Mouse (Mus musculus): Measurements from ENCODE around the gene Pitx2. TPM values are rescaled to one million over a fixed set of nuclear protein-coding genes. Genes with fewer than 3 reads are reported as not detected.
A peak's percentile ranks its signal among the peaks of the same experiment; 100 is the strongest.

Gene Pitx2
- total RNA-seq, 2 experiments from 2014 or later = not detected

GRCm38 (mm10) chr3:129201681-129202255 lies 2.1 kb downstream of the Pitx2 start:
- DNase-seq (ENCODE audit: low spot score in 2 of 2) = no peak

- no peak for DNase-seq (ENCODE audit: low spot score in 2 of 2)
Observed at GRCm38 (mm10) chr3:129202871-129203740, 3.4 kb downstream of the Pitx2 start.

GRCm38 (mm10) chr3:129203761-129204440 lies 4.2 kb downstream of the Pitx2 start:
- DNase-seq (ENCODE audit: low spot score in 2 of 2) = no peak

DNA sequence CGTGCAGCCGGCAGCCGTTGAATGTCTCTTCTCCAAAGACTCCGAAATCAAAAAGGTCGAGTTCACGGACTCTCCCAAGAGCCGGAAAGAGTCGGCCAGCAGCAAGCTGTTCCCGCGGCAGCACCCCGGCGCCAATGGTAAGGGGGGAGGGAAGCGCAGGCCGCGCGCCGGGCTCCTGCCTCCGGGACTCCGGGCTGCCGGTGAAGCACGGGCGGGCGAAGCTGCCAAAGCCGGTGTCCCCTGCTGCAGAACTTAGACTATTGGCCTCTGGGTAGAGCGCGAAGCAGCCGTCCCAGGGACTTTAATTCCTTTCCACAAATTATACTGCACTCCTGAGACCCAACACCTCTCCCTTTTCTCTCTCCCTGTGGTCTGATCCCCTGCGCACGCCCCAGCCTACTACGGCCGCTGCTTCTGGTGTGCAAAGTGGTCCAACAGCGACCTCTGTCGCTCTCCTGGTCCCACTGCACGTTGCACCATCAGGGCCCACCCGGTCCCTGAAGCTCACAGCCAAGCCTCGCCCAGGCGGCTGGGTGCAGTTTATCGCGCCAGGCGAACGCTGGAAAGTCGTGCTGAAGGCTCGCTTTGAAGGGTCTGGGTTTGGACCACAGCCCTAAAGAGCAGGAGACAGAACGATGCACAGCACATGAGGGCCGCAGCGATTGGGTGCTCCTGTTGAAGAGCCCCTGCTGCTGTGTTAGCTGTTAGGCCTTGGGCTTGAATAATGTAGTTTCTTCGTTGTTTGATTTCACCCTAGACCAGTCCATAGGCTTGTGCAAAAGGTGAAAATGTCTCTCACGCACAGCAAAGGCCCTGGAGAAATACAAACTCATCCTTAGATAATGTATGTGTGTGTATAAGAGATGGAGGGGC lies 5.0 kb downstream of the Pitx2 start:
- peak; percentile 45 to 81 for DNase-seq (ENCODE audit: low spot score in 2 of 2)

GRCm38 (mm10) chr3:129205481-129206175 lies 6.0 kb downstream of the Pitx2 start:
- no peak for DNase-seq (ENCODE audit: low spot score in 2 of 2)

- DNase-seq (ENCODE audit: low spot score in 2 of 2) = no peak
Observed at GRCm38 (mm10) chr3:129206776-129207175, 7.1 kb downstream of the Pitx2 start.

- no peak for DNase-seq (ENCODE audit: low spot score in 2 of 2)
Observed at GRCm38 (mm10) chr3:129207231-129208030, 7.8 kb downstream of the Pitx2 start.

DNA sequence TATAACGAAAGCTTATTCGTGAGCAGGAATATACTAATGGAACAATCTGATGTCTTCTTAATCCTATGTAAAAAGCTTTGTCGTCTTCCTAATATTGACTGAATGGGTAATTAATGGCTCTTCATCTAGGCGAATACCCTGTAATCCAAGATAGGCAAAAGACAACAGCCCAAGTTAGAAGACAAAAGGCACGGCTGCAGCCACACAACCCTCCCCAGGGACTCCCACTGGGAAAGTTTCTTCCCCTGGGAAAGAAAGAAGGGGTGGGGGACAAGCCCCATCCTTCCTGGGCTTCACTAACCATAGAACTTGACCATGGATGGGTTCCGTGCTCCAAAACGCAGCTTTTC lies 8.3 kb downstream of the Pitx2 start:
- no peak for DNase-seq (ENCODE audit: low spot score in 2 of 2)

GRCm38 (mm10) chr3:129208421-129208820 lies 8.7 kb downstream of the Pitx2 start:
- DNase-seq (ENCODE audit: low spot score in 2 of 2) = no peak

- no peak for DNase-seq (ENCODE audit: low spot score in 2 of 2)
Observed at GRCm38 (mm10) chr3:129209266-129209665, 9.6 kb downstream of the Pitx2 start.

- no peak for DNase-seq (ENCODE audit: low spot score in 2 of 2)
Observed at GRCm38 (mm10) chr3:129209771-129210170, 10.1 kb downstream of the Pitx2 start.

DNA sequence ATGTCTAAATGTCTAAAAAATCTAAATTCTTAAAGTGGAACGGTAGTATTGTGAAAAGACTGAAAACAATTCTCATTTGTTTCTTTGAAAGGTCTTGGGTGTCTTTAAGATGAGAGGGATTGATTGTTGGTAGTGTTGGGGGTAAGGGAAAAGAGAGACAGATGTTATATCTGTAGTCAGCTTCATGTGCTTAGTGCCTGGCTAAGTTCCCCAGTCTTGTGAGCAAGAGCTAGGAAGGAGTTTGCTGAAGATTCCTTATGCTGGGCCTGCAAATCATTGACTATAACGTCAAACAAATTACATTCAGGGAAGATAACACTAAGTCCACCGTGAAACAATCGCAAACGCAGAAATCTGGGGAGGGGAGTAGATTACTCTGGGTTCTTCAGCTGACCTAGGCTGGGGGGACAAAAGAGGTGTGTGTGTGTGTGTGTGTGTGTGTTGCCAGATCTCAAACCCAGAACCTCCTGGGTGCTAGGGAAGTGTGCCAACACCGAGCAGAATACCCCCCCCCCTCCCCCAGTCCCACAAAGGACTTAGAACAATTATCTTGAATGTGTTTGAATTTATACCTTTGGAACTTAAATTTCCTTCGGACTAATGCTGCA lies 12.5 kb downstream of the Pitx2 start:
- DNase-seq (ENCODE audit: low spot score in 2 of 2) = no peak

DNA sequence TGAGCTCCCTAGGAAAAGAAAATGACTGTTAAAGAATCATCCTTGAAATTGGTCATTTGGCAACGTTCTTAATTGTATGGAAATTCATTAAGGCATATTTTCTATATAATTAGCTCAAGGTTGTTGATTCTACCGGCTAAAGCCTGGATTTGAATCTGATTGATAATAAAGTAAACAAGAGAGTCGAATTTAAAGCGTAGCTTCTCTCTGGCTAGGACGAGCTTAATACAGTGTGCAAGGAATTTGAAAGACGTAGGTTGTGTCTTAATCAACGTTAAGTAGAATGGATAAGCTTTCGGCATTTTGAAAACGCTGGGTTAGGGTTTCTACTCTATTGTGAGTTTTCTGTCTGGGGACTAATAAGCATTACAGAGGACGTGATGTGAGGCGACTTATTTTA lies 13.1 kb downstream of the Pitx2 start:
- DNase-seq (ENCODE audit: low spot score in 2 of 2) = no peak

DNA sequence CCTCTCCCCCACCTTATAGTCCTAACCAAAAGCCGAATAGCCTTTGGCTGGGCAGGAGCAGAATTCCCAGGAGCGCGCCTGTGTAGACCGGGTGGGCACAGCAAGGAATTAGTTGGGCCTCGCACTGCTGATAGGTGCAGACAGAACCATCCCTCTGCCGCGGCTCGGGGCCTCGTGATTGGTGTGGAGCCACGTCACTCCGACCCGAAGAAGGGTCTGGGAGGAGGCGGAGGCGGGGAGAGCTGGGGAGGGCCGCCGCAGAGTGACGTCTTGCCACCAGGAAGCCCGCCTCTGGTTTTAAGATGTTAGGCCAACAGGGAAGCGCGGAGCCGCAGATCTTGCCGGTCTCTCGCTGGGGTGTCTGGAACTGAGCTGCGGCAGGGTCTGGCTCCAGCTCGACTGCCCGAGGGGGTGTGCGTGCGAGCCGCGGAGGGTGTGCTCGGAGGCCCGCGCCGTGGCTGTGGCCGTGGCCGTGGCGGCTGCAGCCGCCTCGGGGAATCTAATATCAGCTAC lies 14.0 kb downstream of the Pitx2 start:
- no peak for DNase-seq (ENCODE audit: low spot score in 2 of 2)

DNA sequence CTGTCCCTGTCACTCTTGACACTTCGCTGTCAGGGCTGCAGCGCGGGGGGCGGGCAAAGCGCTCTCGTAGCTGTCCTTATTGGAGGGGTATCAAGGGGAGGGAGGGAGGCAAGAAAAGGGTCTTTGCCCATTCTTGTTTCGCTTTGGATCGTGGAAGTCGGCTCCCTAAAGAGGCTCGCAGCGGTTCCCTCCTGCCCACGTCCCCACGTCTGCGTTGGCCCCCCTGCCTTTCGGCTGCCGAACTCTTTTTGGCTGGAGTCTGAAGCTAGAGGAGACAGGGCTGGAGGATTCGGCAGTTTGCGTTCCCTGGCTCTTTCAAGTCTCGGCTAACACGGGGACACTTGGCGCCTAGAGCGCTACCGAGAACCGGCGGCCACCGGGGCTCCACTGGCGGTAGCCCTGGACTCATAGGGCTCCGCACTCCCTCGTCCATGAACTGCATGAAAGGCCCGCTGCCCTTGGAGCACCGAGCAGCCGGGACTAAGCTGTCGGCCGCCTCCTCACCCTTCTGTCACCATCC lies 14.5 kb downstream of the Pitx2 start:
- no peak for DNase-seq (ENCODE audit: low spot score in 2 of 2)

DNA sequence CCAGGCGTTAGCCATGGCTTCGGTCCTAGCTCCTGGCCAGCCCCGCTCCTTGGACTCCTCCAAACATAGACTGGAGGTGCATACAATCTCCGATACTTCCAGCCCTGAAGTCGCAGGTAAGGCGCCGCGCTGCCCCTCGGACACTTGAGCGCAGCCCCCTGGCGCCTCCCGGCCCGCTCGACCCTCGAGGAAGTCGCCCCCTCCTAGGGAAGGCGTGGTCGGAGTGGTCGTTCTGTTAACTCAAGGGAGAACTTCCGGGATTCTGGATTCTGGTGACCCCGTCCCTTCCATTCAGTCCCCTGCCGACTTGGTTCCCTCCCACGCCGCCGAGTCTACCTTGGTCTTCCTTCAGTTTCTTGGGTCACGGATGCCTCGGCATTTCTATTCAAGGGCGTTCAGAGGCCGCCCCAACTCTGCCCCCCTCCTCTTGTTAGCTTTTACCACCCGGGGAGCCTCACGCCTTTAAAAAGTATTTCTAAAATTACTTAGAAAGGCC lies 15.0 kb downstream of the Pitx2 start:
- no peak for DNase-seq (ENCODE audit: low spot score in 2 of 2)

DNA sequence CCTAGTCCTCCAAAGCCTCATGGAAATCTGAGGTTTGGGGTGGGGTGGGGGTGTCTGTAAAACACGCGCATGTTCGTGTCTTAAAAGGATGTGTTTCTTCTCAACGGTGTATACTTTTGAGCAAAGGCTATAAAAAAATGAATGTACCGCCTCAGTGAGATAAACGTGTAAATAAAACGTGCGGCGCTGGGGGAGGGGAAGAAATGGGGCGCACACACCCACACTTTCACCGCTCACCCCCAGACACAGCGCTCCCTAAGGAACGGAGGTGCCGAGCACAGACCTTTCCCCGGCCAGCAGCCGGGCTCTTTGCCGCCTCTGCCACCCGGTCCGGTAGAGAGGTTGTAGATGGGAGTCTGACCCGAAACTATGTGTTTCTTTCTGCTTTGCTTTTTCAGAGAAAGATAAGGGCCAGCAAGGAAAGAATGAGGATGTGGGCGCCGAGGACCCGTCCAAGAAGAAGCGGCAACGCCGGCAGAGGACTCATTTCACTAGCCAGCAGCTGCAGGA lies 15.6 kb downstream of the Pitx2 start:
- no peak for DNase-seq (ENCODE audit: low spot score in 2 of 2)

DNA sequence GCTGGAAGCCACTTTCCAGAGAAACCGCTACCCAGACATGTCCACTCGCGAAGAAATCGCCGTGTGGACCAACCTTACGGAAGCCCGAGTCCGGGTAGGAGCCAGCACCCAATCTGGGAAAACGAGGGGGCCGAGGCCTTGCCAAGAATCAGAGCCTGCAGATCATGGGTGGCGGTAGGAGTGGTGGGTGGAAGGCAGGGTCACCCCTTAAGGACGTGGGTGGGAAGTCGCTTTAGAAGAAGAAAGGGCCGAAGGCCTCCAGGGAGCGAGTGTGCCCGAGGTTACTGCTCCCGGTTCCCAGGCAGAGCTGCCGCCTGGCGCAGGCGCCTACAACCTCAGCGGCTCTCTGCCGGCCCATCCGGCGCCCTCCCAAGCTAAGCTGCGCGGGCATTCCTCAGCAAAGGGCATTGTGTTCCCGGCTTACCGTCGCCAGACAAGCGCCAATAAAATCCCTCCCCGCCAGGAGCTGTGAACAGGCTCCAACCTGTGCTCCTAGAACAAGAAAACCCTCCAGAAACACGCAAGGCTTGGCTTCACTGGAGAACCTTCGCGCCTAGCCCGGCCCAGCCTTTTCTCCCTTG lies 16.2 kb downstream of the Pitx2 start:
- DNase-seq (ENCODE audit: low spot score in 2 of 2) = no peak
